Mouse (Mus musculus): ENCODE data around the gene Gpr155.

DNA sequence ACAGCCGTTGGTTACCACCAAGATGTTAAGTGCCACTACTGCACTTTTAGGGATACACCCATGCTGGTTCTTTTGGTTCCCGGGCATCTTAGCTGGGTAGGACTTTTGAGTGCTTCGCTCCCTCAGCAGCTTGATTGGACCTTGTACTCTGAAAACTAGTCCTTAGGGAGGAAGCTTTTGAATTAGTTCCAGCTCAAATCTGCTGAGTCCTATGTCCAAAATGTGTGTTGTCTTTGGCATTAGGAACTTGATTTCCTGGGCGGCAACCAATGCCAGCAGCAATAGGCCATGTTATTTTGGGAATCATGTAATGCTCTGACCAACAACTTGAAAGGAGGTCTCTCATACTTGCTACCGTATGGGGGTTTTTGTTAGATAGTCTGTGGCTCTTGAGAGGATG is 60.5 kb downstream of the Gpr155 start:
- no peak for TF ChIP-seq CTCF (IDR thresholded peaks at IDR 0.05; ENCODE audit: low read depth, low read length)
- TF ChIP-seq POLR2A (IDR thresholded peaks at IDR 0.05; ENCODE audit: insufficient read depth, low read length), result no peak
- TF ChIP-seq EP300 (IDR thresholded peaks at IDR 0.05; ENCODE audit: insufficient read depth, low read depth, low read length), result no peak

Measured in ES-Bruce4 (cell line).